Mouse (Mus musculus): Measurements from ENCODE around the gene St3gal3.

Gene St3gal3

GRCm38 (mm10) chr4:117908834-117909453 is 225.8 kb downstream of the St3gal3 start:
- in situ Hi-C loops (cut with MboI, MseI): no loop called here

- in situ Hi-C loops (cut with MboI, MseI): no loop called here
Measured at GRCm38 (mm10) chr4:117906196-117906595, 228.5 kb downstream of the St3gal3 start.

GRCm38 (mm10) chr4:117904761-117905160 is 230.0 kb downstream of the St3gal3 start:
- in situ Hi-C loops (cut with MboI, MseI): no loop called here

- in situ Hi-C loops (cut with MboI, MseI): no loop called here
Measured at GRCm38 (mm10) chr4:117904094-117904493, 230.6 kb downstream of the St3gal3 start.

GRCm38 (mm10) chr4:117898111-117898510 is 236.6 kb downstream of the St3gal3 start:
- in situ Hi-C loops (cut with MboI, MseI): no loop called here

GRCm38 (mm10) chr4:117896031-117896430 is 238.7 kb downstream of the St3gal3 start:
- in situ Hi-C loops (cut with MboI, MseI): no loop called here

GRCm38 (mm10) chr4:117895339-117895738 is 239.4 kb downstream of the St3gal3 start:
- in situ Hi-C loops (cut with MboI, MseI): no loop called here

- in situ Hi-C loops (cut with MboI, MseI): no loop called here
Measured at GRCm38 (mm10) chr4:117894601-117895000, 240.1 kb downstream of the St3gal3 start.

GRCm38 (mm10) chr4:117893376-117893775 is 241.3 kb downstream of the St3gal3 start:
- in situ Hi-C loops (cut with MboI, MseI): no loop called here

- in situ Hi-C loops (cut with MboI, MseI): no loop called here
Measured at GRCm38 (mm10) chr4:117891738-117892161, 243.0 kb downstream of the St3gal3 start, which contains the start of gene Dph2. Gene Dph2, minus strand, starts transcription at chr4:117892032.

GRCm38 (mm10) chr4:117890750-117891149 is 244.0 kb downstream of the St3gal3 start:
- in situ Hi-C loops (cut with MboI, MseI): no loop called here

GRCm38 (mm10) chr4:117890031-117890430 is 244.7 kb downstream of the St3gal3 start:
- in situ Hi-C loops (cut with MboI, MseI): no loop called here

- in situ Hi-C loops (cut with MboI, MseI): no loop called here
Measured at GRCm38 (mm10) chr4:117889471-117889870, 245.2 kb downstream of the St3gal3 start.

- in situ Hi-C loops (cut with MboI, MseI): no loop called here
Measured at GRCm38 (mm10) chr4:117887920-117888319, 246.8 kb downstream of the St3gal3 start.

- in situ Hi-C loops (cut with MboI, MseI): no loop called here
Measured at GRCm38 (mm10) chr4:117887133-117887532, 247.6 kb downstream of the St3gal3 start, which contains the start of gene Atp6v0b. Gene Atp6v0b, minus strand, starts transcription at chr4:117887333.

- in situ Hi-C loops (cut with MboI, MseI): no loop called here
Measured at GRCm38 (mm10) chr4:117886644-117887043, 248.1 kb downstream of the St3gal3 start.

- in situ Hi-C loops (cut with MboI, MseI): no loop called here
Measured at GRCm38 (mm10) chr4:117885994-117886393, 248.7 kb downstream of the St3gal3 start.

GRCm38 (mm10) chr4:117885093-117885492 is 249.6 kb downstream of the St3gal3 start:
- in situ Hi-C loops (cut with MboI, MseI): no loop called here

- in situ Hi-C loops (cut with MboI, MseI): no loop called here
Measured at GRCm38 (mm10) chr4:117884146-117884545, 250.6 kb downstream of the St3gal3 start.

- in situ Hi-C loops (cut with MboI, MseI): no loop called here
Measured at GRCm38 (mm10) chr4:117882701-117883691, 251.7 kb downstream of the St3gal3 start, which contains the start of gene B4galt2. Gene B4galt2, minus strand, starts transcription at chr4:117883487.
